Mouse (Mus musculus) brain, embryonic 18.5 days (tissue): Measurements from ENCODE around the gene Zfp106.
"Not testable (repeated sequence)": the region's sequence is repeated elsewhere in the genome, so short reads cannot be mapped to it uniquely, and the experiment has no call there.

Experiments used
- DNase-seq: peaks from one replicate; pipeline ENCODE4 v3.0.0-alpha.2; 2012; ENCODE audit warnings: low read depth, low spot score

Zfp106 gene

DNA sequence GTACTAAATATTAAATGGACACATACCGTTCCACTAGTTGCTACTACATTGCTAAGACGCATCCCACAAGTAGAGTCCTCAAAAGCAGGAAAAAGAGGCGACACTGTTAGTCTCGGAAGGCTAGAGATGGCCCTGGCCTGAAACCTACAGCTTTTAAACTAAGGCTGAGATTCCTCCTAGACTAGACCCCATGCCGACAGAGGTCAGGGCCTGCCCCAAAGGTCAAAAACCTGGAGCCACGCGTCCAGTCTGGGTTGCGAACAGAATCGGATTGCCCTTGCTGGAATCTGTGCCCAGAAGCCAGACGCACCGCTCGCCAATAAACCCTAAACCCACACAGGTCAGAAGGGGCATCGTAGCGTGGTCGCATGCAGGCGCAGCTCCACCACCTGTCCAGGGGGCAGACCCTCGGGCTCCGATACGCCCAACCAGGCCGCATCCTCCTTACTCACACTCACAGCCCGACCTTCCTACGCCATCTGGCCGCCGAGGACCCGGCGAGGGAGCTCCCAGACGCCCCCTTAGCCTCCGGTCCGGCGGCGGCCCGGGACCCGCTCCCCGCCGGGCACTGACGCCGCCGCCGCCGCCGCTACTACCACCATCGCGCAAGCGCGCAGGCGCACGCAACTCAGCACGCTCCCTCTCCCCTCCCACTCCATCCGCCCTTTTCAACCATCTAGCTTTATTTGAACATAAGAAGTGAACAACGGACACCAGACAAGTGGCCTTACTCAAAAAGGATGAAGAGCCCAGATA lies at the start of gene Zfp106:
Gene Zfp106, minus strand, starts transcription at position 609 of the 756 bp plus-strand sequence.
- DNase-seq = peak; percentile 83

DNA sequence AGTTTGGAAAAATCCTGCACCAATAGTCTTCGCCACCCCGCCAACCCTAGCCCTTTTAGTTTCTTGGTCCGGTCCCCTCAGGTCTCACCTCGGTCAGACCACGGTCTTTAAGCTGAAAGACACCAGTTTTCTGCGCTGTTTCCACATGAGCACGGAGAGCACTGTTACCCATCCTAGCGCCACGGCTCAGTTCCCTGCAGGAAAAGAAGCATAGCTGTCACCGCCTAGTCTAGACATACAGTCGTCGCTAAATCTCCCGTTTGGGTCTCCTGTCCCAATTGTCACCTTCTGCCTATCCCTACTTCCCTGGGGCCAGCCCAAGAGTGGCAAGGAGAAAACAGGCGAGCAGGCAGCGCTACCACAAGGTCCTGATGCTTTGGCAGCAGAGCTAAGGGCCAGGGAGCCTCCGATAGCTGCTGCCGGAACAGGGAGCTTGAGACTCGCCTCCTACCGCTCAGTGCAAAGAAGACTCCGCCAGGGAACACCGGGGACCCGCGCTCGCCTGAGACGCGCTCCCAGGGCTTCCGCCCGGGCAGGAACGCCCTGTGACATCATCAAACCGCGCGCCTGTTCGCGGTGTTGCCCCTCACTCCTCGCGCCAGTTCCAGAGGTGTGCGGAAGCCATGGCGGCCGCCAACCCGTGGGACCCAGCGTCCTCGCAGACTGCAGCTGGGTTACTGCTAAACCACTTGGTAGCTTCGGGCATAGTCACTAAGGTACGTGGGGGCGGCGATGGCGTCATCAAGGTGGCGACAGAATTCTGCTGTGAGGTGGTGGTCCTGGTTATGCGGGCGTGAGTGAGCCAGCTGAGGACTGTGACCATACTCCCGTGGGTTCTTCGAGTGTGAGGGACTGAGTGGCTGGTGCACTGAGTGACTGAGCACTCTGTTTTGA lies 45.4 kb upstream of the Zfp106 start, which contains the start of the genes Haus2 and Lrrc57:
Gene Haus2, plus strand, starts transcription at position 554 of the 894 bp plus-strand sequence.
Gene Lrrc57, minus strand, starts transcription at position 691 of the 894 bp plus-strand sequence.
- peak; percentile 74 for DNase-seq

- no peak for DNase-seq
Observed at GRCm38 (mm10) chr2:120606021-120606690, 42.5 kb upstream of the Zfp106 start.

DNA sequence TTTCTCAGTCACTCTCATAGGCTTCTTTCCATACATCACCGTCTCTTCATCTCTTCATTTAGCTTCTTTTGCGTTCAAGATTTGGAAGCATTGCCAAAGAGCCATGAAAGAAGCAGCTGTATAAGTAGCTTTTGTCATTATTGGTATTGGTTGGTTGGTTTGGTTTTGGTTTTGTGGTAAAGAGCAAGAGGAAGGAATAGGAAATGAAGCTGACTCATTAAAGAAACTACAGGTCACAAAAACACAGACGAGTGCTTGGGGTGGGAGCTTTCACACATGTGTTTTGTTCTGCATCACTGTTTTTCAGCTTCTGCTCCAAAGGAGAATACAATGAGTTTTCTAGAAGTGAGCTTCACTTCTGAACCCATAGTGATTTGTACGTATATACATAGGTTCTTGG lies 35.9 kb upstream of the Zfp106 start:
- no peak for DNase-seq

GRCm38 (mm10) chr2:120597734-120598133 lies 34.1 kb upstream of the Zfp106 start:
- DNase-seq = no peak

- DNase-seq = no peak
Observed at GRCm38 (mm10) chr2:120592227-120592626, 28.6 kb upstream of the Zfp106 start.

DNA sequence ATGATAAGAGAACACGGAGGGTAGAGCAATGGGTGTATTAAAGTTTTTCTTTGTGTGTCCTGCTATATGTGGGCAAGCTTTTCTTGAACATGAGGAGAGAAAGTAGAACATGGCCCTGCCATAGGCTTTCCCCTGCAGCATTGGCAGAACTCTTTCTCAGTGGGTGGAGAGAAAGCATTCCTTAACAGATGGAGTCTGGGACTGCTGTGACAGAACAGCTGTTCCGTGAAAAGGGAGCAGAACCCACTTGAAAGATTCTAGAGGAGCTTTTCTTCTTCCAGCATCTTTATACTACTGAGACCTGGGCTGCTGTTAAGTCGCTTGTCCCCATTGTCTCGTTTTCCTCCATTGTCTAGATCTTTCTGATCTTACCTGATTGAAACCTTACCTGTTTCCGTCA lies 26.1 kb upstream of the Zfp106 start:
- DNase-seq = no peak

GRCm38 (mm10) chr2:120578286-120578685 lies 14.6 kb upstream of the Zfp106 start:
- no peak for DNase-seq

GRCm38 (mm10) chr2:120577799-120578198 lies 14.2 kb upstream of the Zfp106 start:
- DNase-seq = no peak

- no peak for DNase-seq
Observed at GRCm38 (mm10) chr2:120575978-120576377, 12.3 kb upstream of the Zfp106 start.

GRCm38 (mm10) chr2:120575121-120575520 lies 11.5 kb upstream of the Zfp106 start:
- no peak for DNase-seq

- DNase-seq = not testable (repeated sequence)
Observed at GRCm38 (mm10) chr2:120572161-120572560, 8.5 kb upstream of the Zfp106 start.

DNA sequence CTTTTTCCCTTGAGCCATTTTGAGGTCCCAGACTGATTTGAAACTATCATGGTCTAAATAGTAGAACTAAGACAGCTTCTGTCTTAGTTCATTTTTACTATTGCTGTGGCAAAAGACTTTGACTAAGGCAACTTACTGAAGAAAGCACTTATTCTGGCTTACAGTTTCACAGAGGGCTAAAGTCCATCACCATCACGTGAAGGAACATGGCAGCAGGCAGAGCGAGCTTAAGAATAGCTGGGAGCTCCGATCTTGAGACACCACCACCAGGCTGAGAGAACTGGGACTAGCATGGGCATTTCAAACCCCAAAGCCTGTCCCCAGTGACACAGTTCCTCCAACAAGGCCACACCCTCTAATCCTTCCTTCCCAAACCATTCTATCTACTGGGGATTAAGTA lies 7.4 kb upstream of the Zfp106 start:
- DNase-seq = no peak

DNA sequence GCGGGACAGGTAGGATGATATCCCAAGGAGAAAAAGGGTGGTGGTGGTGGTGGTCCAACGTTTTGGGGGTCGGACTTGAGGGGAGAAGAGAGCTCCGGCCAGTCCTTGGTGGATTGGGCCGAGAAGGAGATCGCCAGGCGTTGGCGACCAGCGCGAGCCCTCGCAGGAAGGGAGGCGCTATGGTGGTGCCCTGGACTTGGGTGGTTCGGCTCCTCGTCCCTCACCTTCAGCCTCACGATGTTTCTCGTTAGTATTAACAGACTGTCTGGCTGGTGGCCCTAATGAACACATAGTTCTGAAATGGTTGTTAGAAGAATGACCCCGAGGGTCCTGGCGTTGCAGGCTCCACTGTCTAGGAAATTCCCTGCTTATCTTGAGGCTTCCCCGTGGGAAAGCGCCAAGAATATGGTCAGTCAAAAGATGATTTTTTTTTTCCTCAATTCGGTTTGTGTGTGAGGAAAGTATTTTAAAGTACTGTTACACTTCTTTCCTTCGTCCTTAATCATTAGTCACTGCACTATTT lies 4.2 kb upstream of the Zfp106 start:
- DNase-seq = no peak

DNA sequence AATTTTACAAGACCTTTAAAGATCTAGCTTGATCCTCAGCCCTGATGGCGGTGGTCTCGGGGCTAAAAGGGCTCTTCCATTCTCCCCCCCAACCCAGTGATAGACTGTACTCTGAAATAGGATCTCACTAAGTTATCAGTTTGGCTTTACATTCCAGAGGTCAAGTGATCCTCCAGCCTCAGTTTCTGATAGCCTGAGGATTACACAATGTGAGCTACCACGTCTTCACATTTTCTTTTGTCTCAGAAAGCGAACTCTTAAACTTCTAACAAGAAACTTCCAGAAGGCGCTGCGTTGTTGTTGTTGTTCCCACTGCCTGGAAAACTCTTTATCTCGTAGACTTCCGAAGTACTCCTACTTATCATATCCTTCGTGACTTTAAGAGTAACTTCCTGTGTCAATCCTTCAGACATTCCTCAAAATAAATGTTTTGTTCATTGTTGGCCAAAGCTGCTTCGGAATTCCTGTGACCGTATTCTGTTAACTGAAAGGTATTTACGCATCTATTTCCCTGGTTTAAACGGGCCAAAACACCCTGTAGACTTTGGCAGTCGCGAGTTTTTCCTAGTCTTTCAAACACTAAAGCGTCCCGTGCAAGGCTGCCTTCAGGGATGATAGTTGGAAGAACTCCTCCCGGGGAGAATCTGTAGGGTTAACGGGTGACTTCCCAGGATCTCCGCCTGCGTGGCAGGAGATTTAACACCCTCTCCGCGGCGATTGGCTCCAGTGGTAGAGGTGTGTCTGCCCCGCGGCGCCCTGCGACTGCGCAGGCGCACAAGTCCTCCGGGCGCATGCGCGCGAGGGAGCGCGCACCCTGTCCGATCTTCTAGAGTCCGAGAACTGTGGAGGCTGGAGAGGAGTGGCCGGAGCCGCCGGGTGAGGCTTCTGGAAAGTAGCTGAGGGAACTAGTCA lies 3.5 kb upstream of the Zfp106 start, which contains the start of gene Snap23:
Gene Snap23, plus strand, starts transcription at position 786 of the 912 bp plus-strand sequence.
- DNase-seq = peak; percentile 84

GRCm38 (mm10) chr2:120565363-120565762 lies 1.7 kb upstream of the Zfp106 start:
- no peak for DNase-seq

DNA sequence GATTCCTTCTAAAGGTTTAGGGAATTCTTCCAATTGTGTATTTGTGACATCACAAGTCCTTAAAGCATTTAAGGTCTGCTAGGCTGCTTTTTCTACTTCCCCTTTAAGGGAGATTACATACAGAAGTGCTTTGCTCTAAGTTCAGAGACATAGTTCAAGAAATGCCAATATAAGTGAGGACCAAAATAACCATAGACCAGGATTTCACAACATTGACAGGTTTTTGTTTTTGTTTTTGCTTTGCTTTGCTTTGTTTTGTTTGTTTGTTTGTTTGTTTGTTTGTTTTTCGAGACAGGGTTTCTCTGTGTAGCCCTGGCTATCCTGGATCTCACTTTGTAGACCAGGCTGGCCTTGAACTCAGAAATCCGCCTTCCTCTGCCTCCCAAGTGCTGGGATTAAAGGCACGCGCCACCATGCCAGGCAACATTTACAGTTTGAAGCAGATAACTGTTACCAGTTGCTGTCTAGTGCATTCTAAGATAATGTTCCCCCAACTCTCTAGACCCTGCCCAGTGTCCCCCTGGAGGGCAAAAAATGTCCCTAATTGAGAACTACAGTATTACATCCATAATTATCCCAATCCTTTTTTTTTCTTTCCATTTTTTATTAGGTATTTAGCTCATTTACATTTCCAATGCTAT lies 1.0 kb upstream of the Zfp106 start:
- not testable (repeated sequence) for DNase-seq

DNA sequence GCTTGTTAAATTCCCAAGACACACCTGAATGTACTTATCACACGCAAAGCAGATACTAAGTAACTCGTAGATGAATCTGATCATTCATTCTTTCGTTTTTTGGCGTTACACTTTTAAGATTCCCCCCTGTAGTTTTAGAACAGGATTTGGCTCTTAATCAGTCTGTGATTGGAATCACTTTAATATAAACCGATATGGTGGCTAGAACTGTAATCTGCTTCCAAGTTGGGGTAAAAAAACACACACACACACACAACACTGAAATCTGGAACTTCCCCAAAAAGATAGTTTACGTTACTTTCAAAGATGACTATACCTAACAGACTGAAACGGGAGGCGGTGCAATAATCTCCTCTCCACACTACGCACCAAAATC lies 796 bp downstream of the Zfp106 start:
- DNase-seq = no peak

DNA sequence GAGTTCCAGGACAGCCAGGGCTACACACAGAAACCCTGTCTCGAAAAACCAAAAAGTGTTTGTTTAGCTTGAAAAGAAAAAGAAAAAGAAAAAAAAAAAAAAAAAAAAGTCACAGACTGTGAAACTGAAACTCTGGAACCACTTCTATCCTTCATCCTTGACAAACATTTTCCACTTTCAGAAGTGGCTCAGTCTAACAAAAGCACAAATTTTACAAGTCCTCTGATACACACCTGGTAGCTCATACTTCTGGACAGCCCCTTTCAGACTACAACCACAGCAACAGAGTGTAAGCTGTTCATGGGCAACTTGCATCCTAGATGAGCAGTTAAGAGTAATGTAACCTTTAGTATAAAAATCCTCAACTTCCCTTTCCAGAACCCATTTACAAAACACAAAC lies 2.1 kb downstream of the Zfp106 start:
- no peak for DNase-seq

DNA sequence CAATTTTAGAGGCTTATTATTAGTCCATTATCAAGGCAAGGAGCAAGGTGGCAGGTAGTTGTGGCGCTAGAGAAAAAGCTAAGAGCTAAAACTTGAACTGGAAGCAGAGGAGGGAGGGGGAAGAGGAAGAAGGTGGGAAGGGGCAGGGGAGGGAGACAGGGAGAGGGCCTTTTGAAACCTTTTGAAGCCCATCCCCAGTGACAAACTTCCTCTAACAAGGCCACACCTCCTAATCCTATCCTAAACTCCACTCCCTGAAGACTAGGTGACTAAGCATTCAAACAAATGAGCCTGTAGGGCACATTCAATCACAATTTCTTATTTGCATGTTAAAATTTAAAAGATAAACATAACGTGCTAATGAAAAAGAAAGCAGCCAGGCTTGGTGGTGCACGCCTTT lies 4.8 kb downstream of the Zfp106 start:
- no peak for DNase-seq
